Mouse (Mus musculus) liver, embryonic 18 days (tissue): ENCODE data around the gene Olfr1288. TPM values are rescaled to one million over a fixed set of nuclear protein-coding genes. Genes with fewer than 3 reads are reported as not detected.

Experiments
- polyA plus RNA-seq: library from polyadenylated mRNA; depleted of rRNA; stranded (reverse); fragments of >200 nt; gene quantifications from 2 replicates; pipeline ENCODE4 v1.2.3, GENCODE M21; 2012; rRNA removed

Olfr1288 gene
- polyA plus RNA-seq, result not detected in 2 replicates

DNA sequence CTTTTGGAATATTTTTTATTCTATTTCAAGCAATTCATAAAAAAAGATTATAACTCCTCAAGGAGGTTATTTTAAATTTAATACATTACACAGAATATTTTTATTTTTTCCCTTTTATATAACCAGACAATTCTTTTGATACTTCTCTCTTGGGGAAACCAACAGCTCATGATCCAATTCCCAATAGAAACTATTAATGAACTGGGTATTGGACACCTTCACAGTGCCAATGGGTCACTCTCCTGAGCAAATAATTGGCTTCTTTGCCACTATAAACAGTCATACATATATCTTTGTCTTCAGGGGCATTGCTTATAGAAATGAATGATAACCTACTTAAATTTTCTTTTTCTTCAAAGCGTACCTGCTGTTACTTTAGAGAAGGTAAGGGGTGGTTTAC is at the start of gene Olfr1288:
Olfr1288 (plus strand) TSS at position 301 of the 400 bp plus-strand sequence.

DNA sequence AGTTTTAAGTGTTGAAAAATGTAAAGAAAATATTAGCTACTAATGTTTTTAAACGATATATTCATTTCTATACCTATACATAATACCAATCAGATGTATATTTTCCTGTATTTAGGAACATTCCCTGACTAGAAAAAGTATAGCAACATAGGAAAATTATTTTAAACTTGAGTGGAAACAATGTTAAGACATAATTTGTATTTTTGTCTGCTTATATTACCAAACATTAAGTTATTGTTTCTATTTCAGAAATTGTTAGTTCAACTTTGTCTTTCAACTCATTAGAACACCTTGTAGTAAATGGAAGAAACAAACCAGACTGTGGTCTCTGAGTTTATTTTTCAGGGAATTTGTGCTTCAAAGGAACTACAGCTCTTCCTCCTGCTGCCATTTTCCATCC is 25.1 kb upstream of the Olfr1288 start, which contains the start of gene Olfr1287:
Olfr1287 (plus strand) TSS at position 301 of the 400 bp plus-strand sequence.

GRCm38 (mm10) chr2:111480519-111480918 is 6.6 kb downstream of the Olfr1288 start, which contains the start of gene Olfr1289:
Olfr1289 (plus strand) TSS chr2:111480819.

GRCm38 (mm10) chr2:111493729-111494128 is 19.8 kb downstream of the Olfr1288 start, which contains the start of gene Olfr1290:
Olfr1290 (minus strand) TSS chr2:111493829.

DNA sequence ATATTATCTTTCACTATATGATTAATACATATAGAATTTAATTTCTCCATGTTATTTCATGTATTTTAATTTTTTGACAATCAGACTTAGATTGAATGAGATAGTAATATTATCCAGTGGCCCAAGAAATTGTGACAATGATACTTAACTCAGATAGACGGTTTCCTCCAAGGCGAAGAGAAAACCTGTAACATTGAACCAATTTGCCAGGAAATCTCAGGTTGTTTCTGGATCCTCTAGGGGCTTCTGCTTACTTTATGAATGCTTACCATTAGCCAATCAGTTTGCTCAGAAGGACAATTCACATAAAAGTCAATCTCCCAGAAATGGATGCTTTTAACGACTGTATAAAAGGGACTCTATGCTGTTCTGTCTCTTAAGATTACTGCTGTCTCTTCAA is 23.0 kb downstream of the Olfr1288 start, which contains the start of gene Olfr1291-ps1:
Olfr1291-ps1 (plus strand) TSS at position 301 of the 400 bp plus-strand sequence.

DNA sequence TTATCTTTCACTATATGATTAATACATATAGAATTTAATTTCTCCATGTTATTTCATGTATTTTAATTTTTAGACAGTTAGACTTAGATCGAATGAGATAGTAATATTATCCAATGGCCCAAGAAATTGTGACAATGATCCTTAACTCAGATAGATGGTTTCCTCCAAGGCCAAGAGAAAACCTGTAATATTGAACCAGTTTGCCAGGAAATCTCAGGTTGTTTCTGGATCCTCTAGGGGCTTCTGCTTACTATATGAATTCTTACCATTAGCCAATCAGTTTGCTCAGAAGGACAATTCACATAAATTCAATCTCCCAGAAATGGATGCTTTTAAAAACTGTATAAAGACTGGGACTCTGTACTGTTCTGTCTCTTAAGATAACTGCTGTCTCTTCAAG is 51.0 kb downstream of the Olfr1288 start, which contains the start of gene Olfr1293-ps:
Olfr1293-ps (plus strand) TSS at position 301 of the 400 bp plus-strand sequence.

Other genes with a start within 250 kb of the Olfr1288 start
- gene 4930430A15Rik, start 244.5 kb upstream of the Olfr1288 start, polyA plus RNA-seq, result not detected in 2 replicates
- gene Olfr1275, start 238.8 kb upstream of the Olfr1288 start, polyA plus RNA-seq, result not detected in 2 replicates
- not detected in 2 replicates for gene Olfr1276, start 219.6 kb upstream of the Olfr1288 start, polyA plus RNA-seq
- not detected in 2 replicates for gene Olfr1277, start 200.0 kb upstream of the Olfr1288 start, polyA plus RNA-seq
- not detected in 2 replicates for gene Olfr1278, start 184.0 kb upstream of the Olfr1288 start, polyA plus RNA-seq
- gene Olfr1279, start 173.5 kb upstream of the Olfr1288 start, polyA plus RNA-seq, result not detected in 2 replicates
- not detected in 2 replicates for gene Olfr1280, start 160.1 kb upstream of the Olfr1288 start, polyA plus RNA-seq
- not detected in 2 replicates for gene Olfr1281, start 147.6 kb upstream of the Olfr1288 start, polyA plus RNA-seq
- not detected in 2 replicates for gene Olfr1282, start 138.0 kb upstream of the Olfr1288 start, polyA plus RNA-seq
- not detected in 2 replicates for gene Olfr1283, start 107.3 kb upstream of the Olfr1288 start, polyA plus RNA-seq
- not detected in 2 replicates for gene Olfr1284, start 98.6 kb upstream of the Olfr1288 start, polyA plus RNA-seq
- not detected in 2 replicates for gene Olfr1286, start 51.0 kb upstream of the Olfr1288 start, polyA plus RNA-seq
- not detected in 2 replicates for gene Olfr1287, start 25.0 kb upstream of the Olfr1288 start, polyA plus RNA-seq
- gene Olfr1289, start 6.7 kb downstream of the Olfr1288 start, polyA plus RNA-seq, result not detected in 2 replicates
- gene Olfr1290, start 19.7 kb downstream of the Olfr1288 start, polyA plus RNA-seq, result not detected in 2 replicates
- not detected in 2 replicates for gene Olfr1291-ps1, start 23.1 kb downstream of the Olfr1288 start, polyA plus RNA-seq
- not detected in 2 replicates for gene Olfr1293-ps, start 51.1 kb downstream of the Olfr1288 start, polyA plus RNA-seq
- not detected in 2 replicates for gene Olfr1294, start 66.2 kb downstream of the Olfr1288 start, polyA plus RNA-seq
- gene Olfr1295, start 95.6 kb downstream of the Olfr1288 start, polyA plus RNA-seq, result not detected in 2 replicates
- not detected in 2 replicates for gene Olfr1297, start 152.4 kb downstream of the Olfr1288 start, polyA plus RNA-seq
- not detected in 2 replicates for gene Olfr1298, start 175.1 kb downstream of the Olfr1288 start, polyA plus RNA-seq
- gene Olfr1299, start 187.3 kb downstream of the Olfr1288 start, polyA plus RNA-seq, result not detected in 2 replicates